Mouse (Mus musculus): ENCODE measurements at regions not wholly inside any gene's neighbourhood (a gene's known extent, or its start where the extent isn't known, plus 50 kb on each side); places are given as distances from the start of the nearest gene placed in this dataset.

DNA sequence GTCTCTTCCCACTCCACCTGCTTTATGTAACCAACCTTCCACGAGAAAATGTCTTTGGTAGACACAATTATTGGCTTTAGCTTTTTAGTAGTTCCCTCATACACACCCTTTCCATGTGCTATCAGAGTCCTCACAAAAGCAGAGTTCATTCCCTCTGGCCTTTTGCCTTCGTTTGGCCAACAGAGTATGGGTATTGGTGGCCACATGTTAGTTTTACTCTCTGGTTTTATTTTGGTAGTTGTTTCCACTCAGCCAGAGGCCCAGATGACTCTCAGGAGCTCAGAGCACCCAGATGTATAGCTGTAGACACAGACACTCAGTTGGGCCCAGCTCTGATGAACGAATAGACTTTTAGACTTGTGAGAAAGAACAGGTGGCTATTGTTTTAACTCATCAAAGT lies 286.4 kb downstream of the Pten start:
- no peak for DNase-seq (ENCODE audit: low spot score)

DNA sequence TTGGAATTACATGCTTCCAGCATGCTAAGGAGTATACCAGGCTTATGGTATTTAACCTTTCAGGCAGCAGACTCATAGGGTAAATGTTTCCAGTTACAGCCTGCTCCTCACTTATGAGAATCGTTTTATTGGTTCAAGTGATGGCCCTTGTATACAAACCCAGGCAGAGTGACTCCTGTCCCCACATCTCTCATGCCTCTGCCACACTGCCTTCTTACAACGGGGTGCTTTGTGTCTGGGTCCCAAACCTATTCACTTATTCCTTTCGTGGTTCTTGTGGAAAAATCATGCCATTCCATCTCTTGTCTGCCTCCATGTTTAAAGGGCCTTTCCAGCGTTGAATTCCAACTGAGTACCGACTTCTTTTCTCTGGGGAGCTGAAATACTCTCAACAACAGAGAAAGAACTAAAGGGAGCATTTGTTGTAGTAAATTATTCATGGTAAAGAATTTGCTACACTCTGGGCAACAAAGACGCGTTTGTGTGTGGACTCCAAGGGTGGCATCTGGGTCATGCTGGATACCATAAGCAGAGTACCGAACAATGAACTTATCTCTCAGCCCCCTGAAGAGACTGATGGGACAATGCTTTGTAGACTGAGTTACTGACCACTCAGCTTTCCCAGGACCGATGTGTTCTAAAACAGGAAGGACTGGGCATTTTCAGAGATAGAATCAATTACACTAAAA lies 291.6 kb downstream of the Pten start:
- DNase-seq (ENCODE audit: low spot score) = no peak

DNA sequence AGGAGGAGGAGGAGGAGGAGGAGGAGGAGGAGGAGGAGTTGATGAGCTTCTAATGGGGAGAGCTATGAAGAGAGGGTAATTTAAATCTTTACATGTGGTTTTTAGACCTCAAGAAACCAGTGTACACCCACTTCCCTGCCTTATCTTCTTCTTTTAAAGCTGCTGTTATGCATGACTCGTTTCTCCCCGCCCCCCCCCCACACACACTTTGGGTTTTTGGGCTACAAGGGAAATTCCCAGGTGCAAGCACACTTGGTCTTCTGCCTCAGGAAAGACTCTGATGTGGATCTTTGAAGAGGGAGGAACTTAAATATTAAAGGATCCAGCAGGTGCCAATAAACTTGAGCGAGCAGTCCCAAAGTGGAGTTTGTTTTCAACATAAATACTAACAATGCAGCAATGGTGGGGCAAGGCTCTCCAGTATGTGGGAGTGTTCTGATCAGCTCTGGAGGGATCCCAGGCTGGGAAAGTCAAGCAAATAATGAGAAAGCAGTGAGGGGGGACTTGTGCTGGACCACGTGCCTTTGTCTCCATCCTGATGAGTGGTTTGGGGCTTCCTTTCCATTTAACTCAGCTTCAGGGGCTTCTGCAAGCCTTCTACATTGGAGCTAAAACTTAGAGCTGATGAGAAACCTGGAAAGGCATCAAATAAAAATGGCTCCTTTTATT lies 296.0 kb downstream of the Pten start:
- DNase-seq (ENCODE audit: low spot score) = no peak

GRCm38 (mm10) chr19:33056372-33056791 lies 299.1 kb downstream of the Pten start:
- DNase-seq (ENCODE audit: low spot score) = peak; percentile 35

DNA sequence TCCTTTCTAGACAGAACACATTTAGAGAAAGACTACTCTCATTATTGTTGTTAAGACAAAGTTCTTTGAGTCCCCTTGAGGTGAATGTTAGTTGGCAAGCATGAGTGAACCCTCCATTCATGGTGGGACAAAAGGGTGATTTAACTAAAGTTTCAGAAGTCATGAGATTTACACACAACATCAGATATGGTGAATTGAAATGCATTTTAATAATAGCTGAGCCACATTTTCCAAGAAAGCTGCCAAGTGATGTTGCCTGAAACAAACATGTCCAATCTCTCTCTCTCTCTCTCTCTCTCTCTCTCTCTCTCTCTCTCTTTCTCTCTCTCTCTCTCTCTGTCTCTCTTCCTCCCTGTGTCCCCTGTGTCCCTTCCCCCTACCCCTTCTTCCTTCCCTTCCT lies 303.7 kb downstream of the Pten start:
- DNase-seq (ENCODE audit: low spot score) = no peak

DNA sequence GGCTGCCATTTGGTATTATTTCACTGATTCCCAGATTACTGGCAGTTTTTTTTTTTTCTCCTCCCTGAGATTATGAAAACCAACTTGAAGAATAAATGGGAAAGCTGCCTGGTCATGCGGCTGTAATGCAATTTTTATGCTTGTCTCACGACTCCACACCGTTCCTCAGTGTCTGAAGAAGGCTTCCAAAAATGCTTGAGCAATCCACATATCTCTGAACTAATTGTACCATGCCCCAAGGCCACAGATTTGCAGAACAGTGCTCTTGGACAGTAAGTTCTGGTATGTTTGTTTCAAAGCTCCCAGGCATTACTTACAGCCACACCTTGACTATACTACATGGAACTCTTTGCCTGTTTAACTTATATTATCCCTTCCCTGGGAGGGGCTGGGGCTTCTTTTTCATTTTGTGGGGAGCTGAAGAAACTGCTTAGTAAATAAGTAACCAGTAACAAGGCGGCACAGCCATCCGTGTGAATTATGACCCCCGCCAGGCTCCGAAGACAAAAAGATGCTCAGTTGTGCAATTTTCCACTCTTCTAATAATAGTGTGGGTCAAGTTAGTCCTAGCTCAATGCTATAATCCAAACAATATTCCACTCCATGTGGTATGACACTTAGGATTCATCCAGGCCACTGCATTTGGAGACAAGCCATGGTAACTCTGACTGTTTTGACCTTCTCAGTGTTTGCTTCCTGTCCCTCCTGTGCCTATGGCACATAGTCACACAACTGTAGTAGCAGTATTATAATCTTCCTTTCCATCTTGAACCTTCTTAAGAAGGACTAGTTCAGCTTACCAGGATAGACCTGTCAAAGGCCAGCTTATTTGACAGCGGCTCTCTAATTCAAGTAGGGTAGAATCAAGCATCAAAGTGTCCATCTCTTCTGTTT lies 305.1 kb downstream of the Pten start:
- DNase-seq (ENCODE audit: low spot score) = no peak

GRCm38 (mm10) chr19:33065274-33066200 lies 308.2 kb downstream of the Pten start:
- no peak for DNase-seq (ENCODE audit: low spot score)

DNA sequence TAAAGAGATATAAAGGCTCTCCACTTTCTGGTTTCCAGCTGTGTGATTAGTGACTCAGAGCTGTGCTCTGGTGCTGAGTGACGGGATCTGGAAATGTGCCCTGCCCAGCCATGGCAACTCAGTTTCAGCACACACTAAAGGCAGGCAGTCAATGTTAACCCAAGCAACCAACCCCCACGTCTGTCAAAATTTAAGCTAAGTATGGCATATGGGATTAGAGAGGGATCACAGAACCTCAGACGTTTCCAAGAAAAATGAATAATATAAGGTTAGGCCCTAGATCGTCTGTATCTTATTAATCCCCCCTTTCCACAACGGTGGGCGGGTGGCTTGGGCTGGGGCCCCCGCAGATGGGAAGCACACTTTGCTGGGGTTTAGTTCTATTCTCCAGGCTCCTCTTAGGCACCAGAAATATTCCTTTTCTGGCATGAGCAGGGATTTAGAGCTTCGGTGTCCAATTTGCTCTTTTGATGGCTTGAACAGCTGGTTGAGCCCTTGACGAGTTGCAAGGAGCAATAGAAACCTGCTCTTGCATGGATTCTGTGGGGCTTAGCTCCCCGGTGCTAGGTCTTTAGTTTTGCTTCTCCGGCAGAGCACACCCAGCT lies 311.2 kb downstream of the Pten start:
- no peak for DNase-seq (ENCODE audit: low spot score)

DNA sequence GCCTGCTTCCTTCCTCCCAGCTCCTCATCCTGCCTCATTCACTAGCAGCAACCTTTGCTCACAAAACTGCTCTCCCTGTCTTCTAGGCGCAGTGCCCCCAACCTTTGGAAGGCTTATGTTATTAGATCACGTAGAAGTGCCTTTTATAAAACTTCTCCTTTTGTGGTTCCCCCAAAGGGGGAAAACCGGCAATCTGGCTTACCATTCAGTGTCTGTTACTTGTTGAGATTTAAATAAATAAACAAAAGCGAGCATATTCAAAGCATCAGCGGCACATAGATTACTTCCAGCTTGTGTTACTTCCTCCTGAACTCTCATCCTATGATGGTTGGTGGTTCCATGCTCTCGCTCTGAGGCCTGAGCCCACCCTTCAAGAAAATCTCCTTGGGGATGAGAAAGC lies 312.5 kb downstream of the Pten start:
- no peak for DNase-seq (ENCODE audit: low spot score)

DNA sequence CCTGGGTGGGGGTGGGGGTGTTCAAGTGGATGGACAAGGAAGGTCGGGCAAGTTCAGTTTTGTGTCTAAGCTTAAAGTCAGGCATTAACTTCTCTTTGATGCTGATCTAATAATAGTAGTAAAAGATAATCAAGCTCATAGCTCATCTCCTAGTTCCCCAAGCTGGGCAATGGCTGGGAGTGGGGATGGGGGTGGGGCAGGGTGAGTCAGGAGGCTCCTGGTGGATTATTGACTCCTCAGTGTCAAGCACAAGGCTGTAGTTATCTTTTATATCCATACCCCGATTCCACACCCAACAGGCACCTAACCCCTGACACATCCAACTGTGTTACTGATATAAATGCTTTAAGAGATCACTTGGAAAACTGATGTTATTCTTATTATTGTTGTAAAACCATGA lies 315.0 kb downstream of the Pten start:
- no peak for DNase-seq (ENCODE audit: low spot score)

DNA sequence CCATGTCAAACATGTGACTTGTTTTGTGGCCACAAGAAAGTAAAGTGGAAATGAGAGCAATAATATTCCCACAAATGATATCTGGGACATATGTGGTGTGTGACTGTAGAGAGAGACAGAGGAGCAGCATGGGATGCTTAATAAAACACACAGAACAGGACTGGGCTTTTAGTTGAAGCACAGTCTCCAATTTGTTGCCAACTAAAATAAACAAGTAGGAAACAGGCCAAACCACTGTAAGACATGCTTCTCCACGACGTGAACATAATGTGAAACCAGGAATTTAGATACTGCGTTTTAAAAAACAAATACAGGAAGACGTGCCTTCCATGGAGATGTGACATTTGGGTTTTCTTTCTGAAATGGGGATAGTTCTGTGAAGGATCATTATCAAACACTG lies 317.2 kb downstream of the Rnls start:
- DNase-seq (ENCODE audit: low spot score) = no peak

DNA sequence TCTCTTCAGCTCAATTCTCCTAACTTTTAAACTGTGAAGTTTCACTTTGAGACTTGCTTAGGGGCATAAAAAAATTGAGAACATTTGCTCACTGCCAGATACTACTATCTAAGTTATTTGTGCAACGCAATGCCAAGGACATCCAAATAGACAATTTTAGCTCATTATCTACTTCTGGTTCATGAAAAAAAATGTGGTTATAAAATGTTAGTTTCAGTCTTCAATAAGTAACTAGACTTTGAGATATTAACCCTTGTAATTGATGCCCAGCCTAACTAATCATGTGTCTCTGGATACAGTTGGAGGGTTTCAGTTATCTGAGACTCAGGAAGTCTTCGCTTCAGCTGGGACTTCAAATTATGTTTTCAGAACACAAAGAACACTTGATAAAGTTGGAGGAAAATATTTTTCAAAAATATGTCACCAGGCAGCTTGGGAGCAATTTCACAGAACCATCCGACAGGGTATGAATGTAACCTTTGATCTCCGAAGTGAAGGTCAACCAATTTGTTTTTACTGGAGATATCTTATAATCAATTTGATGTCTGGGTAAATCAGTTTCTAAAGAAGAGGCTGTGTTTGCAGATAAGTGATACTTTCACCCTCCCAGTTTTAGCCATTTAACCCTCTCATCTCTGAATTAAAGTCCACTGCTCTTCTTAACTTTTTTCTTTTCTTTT lies 313.3 kb downstream of the Rnls start:
- DNase-seq (ENCODE audit: low spot score) = no peak

GRCm38 (mm10) chr19:33079959-33080358 lies 312.1 kb downstream of the Rnls start:
- peak; percentile 60 for DNase-seq (ENCODE audit: low spot score)

DNA sequence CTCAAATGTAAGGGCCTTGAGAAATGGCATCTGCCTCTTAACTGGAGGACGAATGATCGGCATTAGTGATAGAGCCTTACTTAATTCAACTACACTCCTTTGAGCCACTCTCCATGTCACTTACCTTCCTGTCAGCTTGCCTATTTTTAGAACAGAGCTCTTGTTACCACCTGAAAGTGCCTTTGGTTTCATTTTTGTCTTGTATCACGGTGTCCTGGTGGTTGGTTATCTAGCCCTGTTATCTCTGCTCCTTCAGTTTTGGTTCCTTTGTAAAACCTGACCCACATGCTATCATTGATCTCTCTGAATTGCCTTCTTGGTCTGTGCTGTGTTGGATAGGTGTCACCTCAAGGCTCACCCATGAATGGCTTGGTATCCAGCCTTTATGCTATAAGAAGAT lies 310.6 kb downstream of the Rnls start:
- DNase-seq (ENCODE audit: low spot score) = no peak

- DNase-seq (ENCODE audit: low spot score) = no peak
Observed at GRCm38 (mm10) chr19:33083371-33083770, 308.7 kb downstream of the Rnls start.

DNA sequence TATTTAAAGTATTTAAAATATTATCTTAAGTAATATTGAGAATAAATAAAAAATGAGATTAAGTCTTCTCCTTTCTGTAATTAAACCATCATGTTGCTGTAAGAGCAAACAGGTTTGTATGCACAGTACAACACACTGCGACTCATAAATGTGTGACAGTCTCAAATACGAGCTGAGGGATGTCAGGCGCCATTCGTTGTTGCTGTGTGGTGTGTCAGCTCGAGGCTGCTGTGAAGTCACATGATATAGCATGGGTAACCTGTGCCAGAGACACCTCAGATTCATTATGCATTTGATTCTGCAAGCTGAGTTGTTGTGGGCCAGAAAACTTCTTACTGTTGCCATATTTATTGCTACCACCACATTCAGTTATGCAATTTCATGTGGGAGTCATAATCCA lies 307.4 kb downstream of the Rnls start:
- DNase-seq (ENCODE audit: low spot score) = no peak
